Mouse (Mus musculus): ENCODE data around the gene Gmeb2. TPM values are rescaled to one million over a fixed set of nuclear protein-coding genes. Genes with fewer than 3 reads are reported as not detected.

Gmeb2 gene
- total RNA-seq (2023) = 53.9 to 59.9 TPM (median 57.6 TPM) in 4 replicates

DNA sequence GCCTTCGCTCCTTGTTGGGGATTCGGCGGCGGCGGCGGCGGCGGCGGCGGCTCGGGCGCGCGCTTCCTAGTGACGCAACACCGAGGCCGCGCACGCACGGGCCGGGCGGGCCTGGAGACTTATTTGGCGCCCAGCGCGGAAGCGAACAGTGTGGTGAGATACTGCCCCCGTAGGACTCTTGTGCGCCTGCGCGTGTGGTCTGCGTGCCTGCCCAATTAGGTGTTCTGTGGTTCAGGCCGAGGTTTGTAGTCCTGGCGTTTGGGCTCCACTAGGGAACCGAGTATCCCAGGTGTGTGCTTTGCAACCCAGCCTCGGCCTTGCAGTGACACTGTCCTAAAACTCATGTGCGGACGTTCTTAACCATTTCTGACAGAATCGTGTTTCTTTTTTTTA, at the start of gene Gmeb2:
TSS of gene Gmeb2 (minus strand) at position 78 of the 393 bp plus-strand sequence.

GRCm38 (mm10) chr2:181319248-181320102, 31.6 kb upstream of the Gmeb2 start, which contains the start of gene Rtel1:
Rtel1 (plus strand) TSS chr2:181319739.

DNA sequence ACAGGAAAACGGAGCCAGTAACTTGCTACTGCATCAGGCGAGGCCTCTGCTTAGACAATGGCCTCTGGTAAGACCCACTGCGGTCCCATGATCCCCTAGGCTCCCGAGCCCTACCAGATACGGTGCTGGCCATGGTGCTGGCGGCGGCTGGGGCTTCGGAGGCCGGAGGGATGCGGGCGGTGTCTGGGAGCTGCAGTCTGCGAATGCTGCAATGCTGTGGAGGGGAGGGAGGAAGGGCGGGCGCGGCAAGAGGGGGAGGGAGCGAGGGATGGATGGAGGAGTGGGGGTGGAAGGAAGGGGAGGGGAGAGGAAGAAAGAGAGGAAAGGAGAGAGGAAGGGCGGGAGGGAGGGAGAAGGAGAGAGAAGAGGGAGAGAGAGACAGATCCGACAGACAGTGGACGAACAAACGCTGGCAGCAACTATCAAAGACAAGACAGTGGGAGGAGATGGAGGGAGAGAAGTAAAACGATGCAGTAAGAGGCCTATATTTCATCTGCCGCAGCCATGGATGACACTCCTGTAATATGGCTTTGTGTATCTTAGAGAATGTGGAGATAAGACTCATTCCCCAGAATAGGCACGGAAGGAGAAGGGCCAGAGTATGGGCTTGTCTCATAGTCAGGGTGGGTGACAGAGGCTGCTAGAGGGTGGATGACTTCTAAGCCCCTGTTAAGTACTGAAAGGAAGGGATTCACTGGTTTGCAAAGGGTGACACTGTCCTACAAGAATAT, 26.4 kb upstream of the Gmeb2 start, which contains the start of gene Stmn3:
TSS of gene Stmn3 (minus strand) at position 421 of the 731 bp plus-strand sequence.

DNA sequence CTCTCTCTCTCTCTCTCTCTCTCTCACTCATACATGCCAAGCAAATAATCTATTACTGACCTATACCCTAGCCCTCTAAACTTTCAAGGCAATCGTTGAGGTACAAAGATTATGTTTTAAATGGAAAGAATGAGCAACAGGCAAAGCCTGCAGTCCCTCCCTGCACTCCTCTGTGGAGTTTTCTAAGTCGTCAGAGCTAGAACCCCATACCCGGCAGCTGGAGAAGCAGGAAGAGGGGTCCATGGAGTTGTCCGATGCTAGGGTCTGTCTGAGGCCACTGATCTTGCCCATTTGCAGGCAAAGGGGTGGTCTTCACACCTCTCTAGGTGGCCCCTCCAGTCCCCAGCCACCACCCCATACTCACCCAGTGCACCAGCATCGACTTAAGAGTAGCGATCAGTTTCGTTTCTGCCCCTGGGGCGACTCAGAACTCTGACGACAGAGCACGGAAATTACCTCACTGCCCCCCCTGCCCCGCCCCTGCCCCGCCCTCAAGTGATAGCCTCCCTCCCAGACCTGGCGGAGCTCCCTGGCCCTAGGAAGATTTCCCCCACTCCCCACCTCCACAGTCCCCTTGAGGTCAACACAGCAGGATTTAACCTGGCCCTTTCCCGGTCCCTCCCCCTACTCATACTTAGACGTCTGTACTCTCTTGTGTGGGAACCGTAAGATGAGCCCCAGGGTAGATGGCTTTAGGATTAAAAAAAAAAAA, 46.1 kb downstream of the Gmeb2 start, which contains the start of gene Helz2:
TSS of gene Helz2 (minus strand) at position 426 of the 712 bp plus-strand sequence.

GRCm38 (mm10) chr2:181219538-181220216, 68.2 kb downstream of the Gmeb2 start, which contains the start of gene Fndc11:
Fndc11 (plus strand) TSS chr2:181220013.

DNA sequence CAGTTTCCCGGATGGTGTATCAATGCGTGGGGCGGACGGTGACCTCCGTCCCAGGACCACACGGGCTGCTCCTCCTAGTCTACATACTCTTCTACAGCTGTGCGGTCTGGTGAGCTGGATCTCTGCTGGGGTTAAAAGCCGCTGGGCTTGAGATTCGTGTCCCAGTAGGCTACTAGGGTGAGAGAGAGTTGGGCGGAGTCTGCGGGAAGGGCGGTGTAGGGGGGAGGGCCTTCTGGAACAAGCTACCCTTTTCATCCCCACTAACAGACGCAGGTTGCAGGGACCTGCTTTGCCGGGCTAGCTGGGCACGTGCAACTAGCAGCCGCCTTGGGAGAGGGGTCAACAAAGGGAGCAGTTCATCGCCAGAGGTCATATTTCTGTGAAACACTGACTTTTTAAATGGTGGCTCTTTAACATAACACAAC, 74.8 kb downstream of the Gmeb2 start, which contains the start of gene Srms:
TSS of gene Srms (minus strand) at position 165 of the 425 bp plus-strand sequence.

GRCm38 (mm10) chr2:181202422-181202821, 85.4 kb downstream of the Gmeb2 start, which contains the start of gene Ptk6:
Ptk6 (minus strand) TSS chr2:181202789.

Other genes starting within 250 kb of the Gmeb2 start
- not detected in 4 replicates for gene Chrna4, start 244.5 kb downstream of the Gmeb2 start, total RNA-seq (2023)
- not detected in 4 replicates for gene Kcnq2, start 152.7 kb downstream of the Gmeb2 start, total RNA-seq (2023)
- not detected in 4 replicates for gene Eef1a2, start 131.0 kb downstream of the Gmeb2 start, total RNA-seq (2023)
- gene Ppdpf, start 100.8 kb downstream of the Gmeb2 start, total RNA-seq (2023) = 162 to 180 TPM (median 170 TPM) in 4 replicates
- gene Ptk6, start 85.2 kb downstream of the Gmeb2 start, total RNA-seq (2023) = 0.21 to 0.72 TPM (median 0.36 TPM) in 4 replicates
- 3.1 to 5.0 TPM (median 4.4 TPM) in 4 replicates for gene Srms, start 74.8 kb downstream of the Gmeb2 start, total RNA-seq (2023)
- 0.49 to 1.2 TPM (median 0.50 TPM) in 3 of 4 replicates, not detected in the other for gene Fndc11, start 68.0 kb downstream of the Gmeb2 start, total RNA-seq (2023)
- gene Helz2, start 46.0 kb downstream of the Gmeb2 start, total RNA-seq (2023) = 342 to 369 TPM (median 351 TPM) in 4 replicates
- gene Stmn3, start 26.5 kb upstream of the Gmeb2 start, total RNA-seq (2023) = not detected in 4 replicates
- 117 to 125 TPM (median 117 TPM) in 4 replicates for gene Rtel1, start 31.7 kb upstream of the Gmeb2 start, total RNA-seq (2023)
- gene Zgpat, start 76.9 kb upstream of the Gmeb2 start, total RNA-seq (2023) = 69.0 to 80.3 TPM (median 72.6 TPM) in 4 replicates
- gene Arfrp1, start 77.4 kb upstream of the Gmeb2 start, total RNA-seq (2023) = 80.6 to 90.5 TPM (median 89.1 TPM) in 4 replicates
- gene Lime1, start 92.0 kb upstream of the Gmeb2 start, total RNA-seq (2023) = 51.3 to 57.5 TPM (median 54.5 TPM) in 4 replicates
- 0.78 to 2.7 TPM (median 0.97 TPM) in 4 replicates for gene Zbtb46, start 171.4 kb upstream of the Gmeb2 start, total RNA-seq (2023)
- gene Abhd16b, start 205.2 kb upstream of the Gmeb2 start, total RNA-seq (2023) = 0.54 TPM in 1 of 4 replicates, not detected in the others
- 76.1 to 88.7 TPM (median 83.7 TPM) in 4 replicates for gene Tpd52l2, start 209.1 kb upstream of the Gmeb2 start, total RNA-seq (2023)
- gene Dnajc5, start 232.4 kb upstream of the Gmeb2 start, total RNA-seq (2023) = 114 to 126 TPM (median 121 TPM) in 4 replicates